Mouse (Mus musculus) kidney, postnatal 25 days (tissue): ENCODE results near the gene Eaf2.

Source experiments
- DNase-seq, 2 experiments: peaks; one replicate each; pipeline ENCODE4 v3.0.0; 2021; ENCODE audit warnings: mixed read lengths in 2 of 2

The Eaf2 gene

DNA sequence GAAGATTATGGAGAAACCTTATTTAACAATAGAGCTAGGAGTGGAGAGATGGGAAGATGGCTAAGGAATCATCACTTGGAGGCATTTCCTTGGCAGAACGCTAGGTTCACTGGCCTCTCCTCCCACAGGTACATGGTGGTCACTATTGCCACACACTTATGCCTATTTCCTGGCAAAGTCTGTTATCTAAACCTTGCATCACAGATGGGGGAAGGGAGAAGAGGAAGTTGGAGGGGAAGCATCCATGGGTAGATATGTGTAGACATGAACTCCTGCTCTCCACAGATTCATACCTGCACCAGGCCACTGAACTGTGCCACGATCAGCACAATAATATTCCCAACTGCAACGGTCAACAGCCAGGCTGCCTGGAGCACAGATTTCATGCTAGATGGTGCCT, 122.8 kb downstream of the Eaf2 start:
- no peak for DNase-seq

DNA sequence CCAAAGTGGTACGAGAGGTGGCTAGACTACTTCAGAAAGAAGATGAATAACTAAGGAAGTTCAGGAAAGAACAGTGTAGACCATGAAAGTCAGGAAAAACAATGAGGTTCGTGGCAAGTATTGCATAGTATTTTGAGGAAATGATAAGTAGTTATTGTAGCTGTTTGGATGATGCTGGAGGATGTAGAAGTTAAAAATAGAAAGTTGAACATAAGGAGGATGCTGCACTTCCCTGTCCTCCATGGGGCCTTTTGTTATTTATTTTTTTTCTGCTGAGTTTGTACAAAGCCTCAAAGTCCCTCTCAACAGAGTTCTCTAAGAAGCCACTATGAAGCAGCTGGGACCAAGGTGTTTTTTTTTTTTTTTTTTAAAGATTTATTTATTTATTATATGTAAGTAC, 127.0 kb downstream of the Eaf2 start:
- DNase-seq = no peak

DNA sequence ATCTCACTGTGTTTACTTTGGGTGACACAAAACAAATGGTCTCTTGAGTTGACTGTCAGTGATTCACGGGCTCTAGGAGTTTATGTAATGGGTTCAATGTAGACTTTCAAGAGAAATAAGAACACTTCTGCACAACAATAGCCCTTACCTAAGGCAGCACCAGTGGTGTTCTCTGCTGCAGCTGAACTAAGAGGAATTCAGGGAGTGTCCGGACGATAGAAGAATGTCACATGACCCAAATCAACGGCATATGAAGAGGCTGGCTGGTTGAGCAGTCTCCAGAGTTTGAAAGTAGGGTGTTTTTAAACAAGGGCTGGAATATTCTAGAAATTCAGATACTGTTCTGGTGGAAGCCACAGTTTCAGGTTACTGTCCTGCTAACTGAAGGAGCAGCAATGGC, 127.7 kb downstream of the Eaf2 start:
- no peak for DNase-seq

DNA sequence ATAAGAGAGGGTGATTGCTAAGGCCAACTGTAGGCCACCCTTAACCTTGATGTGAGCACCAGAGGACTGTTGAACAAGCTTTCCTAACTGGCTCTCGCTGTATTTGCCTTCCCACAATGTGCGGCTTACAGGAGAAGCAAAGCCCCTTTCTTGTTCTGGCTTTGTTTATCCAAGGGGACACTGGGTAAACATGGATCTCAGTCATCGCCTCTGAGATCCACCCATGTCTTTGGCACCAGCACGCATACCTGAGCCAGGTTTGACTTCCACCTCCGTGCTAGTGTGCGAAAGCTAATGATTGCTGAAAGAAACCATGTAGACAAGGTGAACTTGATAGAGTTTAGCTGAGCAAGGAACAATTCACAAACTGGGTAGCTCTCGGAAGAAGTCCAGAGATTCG, 131.2 kb downstream of the Eaf2 start:
- no peak for DNase-seq
